Mouse (Mus musculus): ENCODE data around the gene Kndc1.

Gene Kndc1

DNA sequence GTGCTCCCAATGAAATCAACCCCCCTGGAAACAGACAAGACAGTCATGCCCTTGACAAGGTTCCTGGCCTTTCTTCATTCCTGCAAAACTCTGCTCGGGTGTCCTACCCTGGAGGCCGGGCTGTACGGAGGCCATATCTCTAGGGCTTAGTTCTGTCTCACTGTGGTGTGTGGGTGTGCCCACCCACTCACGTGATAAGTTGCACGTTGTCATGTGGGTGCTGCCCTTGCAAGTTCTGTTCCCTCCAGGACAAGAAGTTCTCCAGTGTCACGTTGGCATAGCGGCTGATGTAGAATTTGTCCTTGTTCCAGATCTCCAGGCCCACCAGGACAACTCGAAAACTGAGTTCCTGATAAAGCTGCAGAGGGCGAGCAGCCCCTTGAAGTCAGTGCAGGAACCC, 93.8 kb downstream of the Kndc1 start:
- no peak for DNase-seq (ENCODE audit: low spot score in 2 of 2)

DNA sequence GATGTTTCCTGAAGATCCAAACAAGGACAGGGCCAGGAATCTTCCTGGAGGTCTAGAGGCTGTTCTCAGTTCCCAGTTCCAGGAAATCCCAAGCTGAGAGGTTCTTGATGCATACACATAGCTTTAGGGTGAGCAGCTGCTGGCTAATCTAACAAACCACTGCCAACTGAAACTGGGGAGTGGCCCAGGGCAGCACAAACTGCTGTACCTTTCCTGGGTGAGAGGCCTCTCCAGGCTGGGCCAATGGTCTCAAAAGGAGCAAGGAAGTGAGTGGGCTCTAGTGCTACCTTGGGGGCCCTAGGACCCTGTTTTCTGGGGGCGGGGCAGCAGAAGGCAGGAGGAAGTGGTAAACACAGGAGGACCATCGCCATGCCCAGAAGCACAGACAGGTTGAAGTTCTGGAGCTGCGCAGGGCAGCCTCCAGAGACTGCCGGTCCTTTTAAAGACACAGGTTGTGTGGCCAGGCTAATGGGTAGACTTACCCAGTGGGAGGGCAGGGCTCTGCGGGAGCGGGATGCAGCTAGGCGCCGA, 96.4 kb downstream of the Kndc1 start:
- DNase-seq (ENCODE audit: low spot score in 2 of 2) = no peak
